Mouse (Mus musculus): Measurements from ENCODE around the gene Nrgn. TPM values are rescaled to one million over a fixed set of nuclear protein-coding genes. Genes with fewer than 3 reads are reported as not detected.

Nrgn gene
- polyA plus RNA-seq, 1 experiment from 2014 or later = 5.4 TPM

GRCm38 (mm10) chr9:37554279-37554678 is 1.6 kb upstream of the Nrgn start:
- ATAC-seq (ENCODE audit: insufficient read depth) = peak; percentile 68; the same call in 1 of the 2 replicates
- Histone ChIP-seq H3K36me3 (replicated peaks) (no peaks in the 10 kb centered on the region), H3K27me3 (peaks cover 53% of the 10 kb centered on the region), H3K9me3 (replicated peaks) (no peaks in the 10 kb centered on the region), H3K4me3 (replicated peaks) (no peak overlapping the region), H3K4me2 (no peak overlapping the region), H3K27ac (replicated peaks) (no peak overlapping the region), H3K9ac (no peak overlapping the region), H3K4me1 (replicated peaks) (peaks cover 40% of the 10 kb centered on the region)
- WGBS (ENCODE audit: insufficient replicate concordance) = 11% methylated on average over 1 of the region's 1 CpGs

GRCm38 (mm10) chr9:37551751-37552531 is 763 bp downstream of the Nrgn start:
- 2% methylated on average over 23 of the region's 23 CpGs for WGBS (ENCODE audit: insufficient replicate concordance)
- H3K9ac ChIP-seq = peak overlapping the region; percentile 30; the same call in 1 of the 2 replicates
- peaks cover 40% of the 10 kb centered on the region for H3K4me1 ChIP-seq (replicated peaks)
- no peaks in the 10 kb centered on the region for H3K36me3 ChIP-seq (replicated peaks)
- H3K4me2 ChIP-seq = peak overlapping the region; percentile 85
- H3K4me3 ChIP-seq (replicated peaks) = peak overlapping the region; percentile 51
- ATAC-seq (ENCODE audit: insufficient read depth) = 0 out of 2 replicates have a peak, but pooled peaks have one; percentile 10
- H3K9me3 ChIP-seq (replicated peaks) = no peaks in the 10 kb centered on the region
- peaks cover 53% of the 10 kb centered on the region for H3K27me3 ChIP-seq
- no peak overlapping the region for H3K27ac ChIP-seq (replicated peaks)

- Histone ChIP-seq H3K27me3 (peaks cover 54% of the 10 kb centered on the region), H3K4me2 (no peak overlapping the region), H3K4me1 (replicated peaks) (peaks cover 40% of the 10 kb centered on the region), H3K4me3 (replicated peaks) (no peak overlapping the region), H3K9ac (no peak overlapping the region), H3K27ac (replicated peaks) (no peak overlapping the region), H3K9me3 (replicated peaks) (no peaks in the 10 kb centered on the region), H3K36me3 (replicated peaks) (no peaks in the 10 kb centered on the region)
- no peak for ATAC-seq (ENCODE audit: insufficient read depth)
- 62% methylated on average over 1 of the region's 1 CpGs for WGBS (ENCODE audit: insufficient replicate concordance)
Observed at GRCm38 (mm10) chr9:37550435-37550834, 2.3 kb downstream of the Nrgn start.

- ATAC-seq (ENCODE audit: insufficient read depth) = no peak
- Histone ChIP-seq H3K27me3 (peaks cover 34% of the 10 kb centered on the region), H3K4me1 (replicated peaks) (peaks cover 23% of the 10 kb centered on the region), H3K4me2 (no peak overlapping the region), H3K9ac (no peak overlapping the region), H3K9me3 (replicated peaks) (no peaks in the 10 kb centered on the region), H3K4me3 (replicated peaks) (no peak overlapping the region), H3K36me3 (replicated peaks) (no peaks in the 10 kb centered on the region), H3K27ac (replicated peaks) (no peak overlapping the region)
- 50% methylated on average over 1 of the region's 1 CpGs for WGBS (ENCODE audit: insufficient replicate concordance)
Observed at GRCm38 (mm10) chr9:37546889-37547288, 5.8 kb downstream of the Nrgn start.

- Histone ChIP-seq H3K4me3 (replicated peaks) (no peak overlapping the region), H3K27ac (replicated peaks) (no peak overlapping the region), H3K36me3 (replicated peaks) (no peaks in the 10 kb centered on the region), H3K4me1 (replicated peaks) (peaks cover 19% of the 10 kb centered on the region), H3K9ac (no peak overlapping the region), H3K4me2 (no peak overlapping the region), H3K27me3 (peaks cover 26% of the 10 kb centered on the region), H3K9me3 (replicated peaks) (no peaks in the 10 kb centered on the region)
- ATAC-seq (ENCODE audit: insufficient read depth) = no peak
- 69% methylated on average over 27 of the region's 27 CpGs for WGBS (ENCODE audit: insufficient replicate concordance)
Observed at GRCm38 (mm10) chr9:37545847-37546452, 6.8 kb downstream of the Nrgn start.

GRCm38 (mm10) chr9:37545166-37545610 is 7.5 kb downstream of the Nrgn start:
- Histone ChIP-seq H3K27me3 (peaks cover 19% of the 10 kb centered on the region), H3K4me2 (peak overlapping the region; percentile 77), H3K4me1 (replicated peaks) (peaks cover 19% of the 10 kb centered on the region), H3K9ac (no peak overlapping the region), H3K36me3 (replicated peaks) (no peaks in the 10 kb centered on the region), H3K4me3 (replicated peaks) (peak overlapping the region; percentile 50), H3K27ac (replicated peaks) (no peak overlapping the region), H3K9me3 (replicated peaks) (no peaks in the 10 kb centered on the region)
- WGBS (ENCODE audit: insufficient replicate concordance) = 39% methylated on average over 17 of the region's 17 CpGs
- ATAC-seq (ENCODE audit: insufficient read depth) = no peak; the same call in 1 of the 2 replicates

GRCm38 (mm10) chr9:37544447-37545165 is 8.1 kb downstream of the Nrgn start:
- ATAC-seq (ENCODE audit: insufficient read depth) = no peak
- peaks cover 19% of the 10 kb centered on the region for H3K4me1 ChIP-seq (replicated peaks)
- 4% methylated on average over 29 of the region's 29 CpGs for WGBS (ENCODE audit: insufficient replicate concordance)
- H3K27me3 ChIP-seq = peaks cover 14% of the 10 kb centered on the region
- H3K4me3 ChIP-seq (replicated peaks) = peak overlapping the region; percentile 50
- H3K9ac ChIP-seq = no peak overlapping the region
- H3K27ac ChIP-seq (replicated peaks) = no peak overlapping the region
- H3K4me2 ChIP-seq = peak overlapping the region; percentile 77
- H3K9me3 ChIP-seq (replicated peaks) = no peaks in the 10 kb centered on the region
- no peaks in the 10 kb centered on the region for H3K36me3 ChIP-seq (replicated peaks)

DNA sequence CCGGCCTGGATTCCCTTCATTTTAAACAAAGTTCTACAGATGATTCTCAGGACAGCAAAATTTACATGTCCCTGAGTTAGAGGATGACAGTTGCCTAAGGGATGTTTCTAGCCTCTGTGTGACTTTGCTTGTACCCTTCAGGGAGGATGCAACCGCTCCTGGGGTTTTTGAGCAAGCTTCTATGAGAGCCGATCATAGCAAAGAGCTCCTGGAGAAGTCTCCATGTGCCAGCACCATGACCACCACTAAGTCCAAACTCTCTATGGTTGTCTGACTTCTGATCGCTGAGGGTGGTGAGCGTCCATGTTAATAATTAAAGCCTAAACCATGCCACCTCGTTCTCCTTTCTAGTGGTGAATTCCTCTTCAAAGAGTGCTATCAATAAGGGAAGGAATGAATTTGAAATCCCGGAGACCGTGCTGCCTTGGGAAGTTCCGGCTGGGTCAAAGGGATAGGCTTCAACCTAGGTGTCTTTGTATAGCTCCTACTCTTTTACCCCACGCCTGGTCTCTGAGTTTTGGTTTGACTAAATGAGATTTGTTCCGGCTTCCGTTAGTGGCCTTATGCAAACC is 8.7 kb downstream of the Nrgn start:
- Histone ChIP-seq H3K9ac (no peak overlapping the region), H3K27me3 (peaks cover 14% of the 10 kb centered on the region), H3K9me3 (replicated peaks) (no peaks in the 10 kb centered on the region), H3K4me3 (replicated peaks) (peak overlapping the region; percentile 50), H3K36me3 (replicated peaks) (no peaks in the 10 kb centered on the region), H3K4me2 (peak overlapping the region; percentile 77), H3K27ac (replicated peaks) (no peak overlapping the region), H3K4me1 (replicated peaks) (peaks cover 19% of the 10 kb centered on the region)
- ATAC-seq (ENCODE audit: insufficient read depth) = no peak
- WGBS (ENCODE audit: insufficient replicate concordance) = 44% methylated on average over 12 of the region's 12 CpGs

- no peak overlapping the region for H3K27ac ChIP-seq (replicated peaks)
- WGBS (ENCODE audit: insufficient replicate concordance) = 51% methylated on average over 7 of the region's 7 CpGs
Observed at GRCm38 (mm10) chr9:37541851-37542642, 10.7 kb downstream of the Nrgn start.

More at GRCm38 (mm10) chr9:37541851-37542642, 10.7 kb downstream of the Nrgn start:
- H3K4me1 ChIP-seq (replicated peaks) = peaks cover 19% of the 10 kb centered on the region
- no peak overlapping the region for H3K4me3 ChIP-seq (replicated peaks)
- H3K9me3 ChIP-seq (replicated peaks) = no peaks in the 10 kb centered on the region
- H3K4me2 ChIP-seq = no peak overlapping the region
- no peak overlapping the region for H3K9ac ChIP-seq
- H3K36me3 ChIP-seq (replicated peaks) = no peaks in the 10 kb centered on the region
- H3K27me3 ChIP-seq = peaks cover 17% of the 10 kb centered on the region
- ATAC-seq (ENCODE audit: insufficient read depth) = no peak
